Mouse (Mus musculus) embryonic stem cell, embryonic (primary cell): ENCODE measurements at regions not wholly inside any gene's neighbourhood (a gene's known extent, or its start where the extent isn't known, plus 50 kb on each side); places are given as distances from the start of the nearest gene placed in this dataset.

Experiments used
- CTCF ChIA-PET, 4 experiments: fragments of 300-600 bp in 2 of 4; fragments of 350-600 bp in 2 of 4; sonication (Branson Sonifier 250); formaldehyde crosslinking; loops; one replicate each; lab custom pipeline; 2022; ENCODE audit warnings: inconsistent platforms in 2 of 4; lab: Charles Lee
- POLR2A ChIA-PET, 4 experiments: fragments of 300-600 bp in 2 of 4; fragments of 350-600 bp in 2 of 4; sonication (Branson Sonifier 250); formaldehyde crosslinking; loops; one replicate each; lab custom pipeline; 2022; ENCODE audit warnings: antibody characterized with exemption in 4 of 4, inconsistent platforms in 1 of 4; lab: Charles Lee

- POLR2A ChIA-PET, result no interaction called here
Measured at GRCm38 (mm10) chr19:14847120-14847519, 249.3 kb upstream of the Tle4 start.

DNA sequence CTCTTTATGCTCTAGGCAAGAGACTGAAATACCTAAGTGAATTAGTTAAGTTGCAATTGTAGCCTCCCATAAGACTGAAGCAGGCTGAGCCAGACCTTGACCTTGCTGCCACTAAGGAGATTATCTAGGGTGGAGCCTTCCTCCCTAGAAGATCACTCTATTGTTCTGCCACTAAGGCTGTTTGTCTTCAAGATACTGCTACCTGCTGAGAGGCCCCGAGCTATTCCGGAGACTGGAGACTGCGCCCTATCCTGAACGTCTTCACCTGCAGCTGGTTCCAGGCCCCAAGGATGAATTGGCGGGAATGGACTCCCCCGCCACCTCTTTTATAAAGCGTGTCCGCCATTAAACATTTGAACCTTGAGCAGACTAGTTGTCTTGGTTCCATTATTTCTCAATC is 237.8 kb upstream of the Tle4 start:
- POLR2A ChIA-PET, result interaction anchor here (0.5 to 1.8 kb wide), 14 partner anchors 9 to 238 kb away, joined by 3 to 6 read pairs (median 4); partner anchors contain the start of gene Tle4 (in 3 of the 4)
- CTCF ChIA-PET, result interaction anchor here in 1 of 4 experiments (0.6 kb wide), 1 partner anchor 228 kb away, joined by 3 read pairs; no protein-coding TSS in a partner anchor

More at GRCm38 (mm10) chr19:14847120-14847519, 249.3 kb upstream of the Tle4 start:
- CTCF ChIA-PET, result no interaction called here

GRCm38 (mm10) chr19:14816354-14816753 is 218.5 kb upstream of the Tle4 start:
- ChIA-PET POLR2A (no interaction called here), CTCF (no interaction called here)

- CTCF ChIA-PET, result no interaction called here
- POLR2A ChIA-PET, result interaction anchor here in 1 of 4 experiments (1.1 kb wide), 1 partner anchor 67 kb away, joined by 3 read pairs; no protein-coding TSS in a partner anchor
Measured at GRCm38 (mm10) chr19:14806787-14807186, 208.9 kb upstream of the Tle4 start.

DNA sequence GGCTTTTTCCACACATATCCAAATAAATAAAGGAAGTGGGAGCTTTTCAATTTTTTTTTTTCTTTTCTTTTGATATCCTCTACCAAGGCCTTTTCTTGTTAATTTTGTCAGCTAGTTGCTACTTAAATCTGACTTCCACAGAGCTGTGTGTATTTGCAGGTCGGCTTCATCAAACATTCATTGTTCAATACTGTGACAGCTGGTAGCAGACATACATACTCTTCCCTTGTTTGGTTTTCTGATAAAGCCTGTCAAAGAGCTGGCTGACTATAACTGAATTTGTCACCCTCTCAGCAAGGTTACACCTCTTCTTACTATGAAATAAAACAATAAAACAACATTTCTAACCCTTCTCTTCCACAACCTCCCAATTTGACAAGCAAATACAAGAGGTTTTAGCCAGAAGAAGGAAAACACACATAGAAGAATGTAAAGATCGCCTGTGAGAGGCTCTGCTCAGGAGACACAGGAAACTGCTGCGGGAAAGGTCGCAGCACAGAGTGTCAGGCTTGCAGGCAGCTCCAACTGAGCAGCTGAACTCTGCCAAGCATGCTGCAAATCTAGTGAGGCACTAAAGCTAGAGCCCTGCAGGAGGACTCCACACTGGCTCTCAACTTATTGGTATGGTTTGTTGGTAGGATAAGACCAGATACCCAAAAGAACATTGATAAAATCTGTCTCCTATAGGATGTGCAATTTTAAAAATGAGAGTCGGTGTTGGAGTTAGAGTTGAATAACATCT is 205.2 kb upstream of the Tle4 start:
- CTCF ChIA-PET, result interaction anchor here in 1 of 4 experiments (0.6 kb wide), 1 partner anchor 231 kb away, joined by 3 read pairs; no protein-coding TSS in a partner anchor
- POLR2A ChIA-PET, result interaction anchor here in 1 of 4 experiments (0.6 kb wide), 1 partner anchor 119 kb away, joined by 3 read pairs; no protein-coding TSS in a partner anchor

DNA sequence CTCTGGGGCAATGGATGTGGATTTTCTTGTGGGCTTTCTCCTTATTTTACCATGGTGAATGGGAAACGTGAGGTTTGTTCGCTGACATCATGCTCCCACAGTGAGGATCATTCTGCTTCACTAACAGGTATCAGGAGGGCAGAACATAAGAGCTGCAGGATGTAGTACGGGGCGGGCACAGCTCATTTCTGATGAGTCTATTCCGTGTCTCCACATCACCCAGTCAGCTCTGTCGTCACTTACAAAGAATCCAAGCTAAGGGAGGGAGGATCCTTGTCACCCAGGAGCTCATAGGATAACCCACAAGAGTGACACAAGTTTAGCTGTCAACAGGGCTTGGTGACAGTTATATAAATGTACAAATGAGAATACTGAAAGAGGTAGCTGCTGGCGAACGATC is 203.8 kb upstream of the Tle4 start:
- ChIA-PET CTCF (no interaction called here), POLR2A (no interaction called here)

- CTCF ChIA-PET, result interaction anchor here in 1 of 4 experiments (0.7 to 1.0 kb wide), 2 partner anchors 34 to 79 kb away, joined by 3 to 7 read pairs; no protein-coding TSS in a partner anchor
Measured at GRCm38 (mm10) chr19:14799002-14799401, 201.2 kb upstream of the Tle4 start.

DNA sequence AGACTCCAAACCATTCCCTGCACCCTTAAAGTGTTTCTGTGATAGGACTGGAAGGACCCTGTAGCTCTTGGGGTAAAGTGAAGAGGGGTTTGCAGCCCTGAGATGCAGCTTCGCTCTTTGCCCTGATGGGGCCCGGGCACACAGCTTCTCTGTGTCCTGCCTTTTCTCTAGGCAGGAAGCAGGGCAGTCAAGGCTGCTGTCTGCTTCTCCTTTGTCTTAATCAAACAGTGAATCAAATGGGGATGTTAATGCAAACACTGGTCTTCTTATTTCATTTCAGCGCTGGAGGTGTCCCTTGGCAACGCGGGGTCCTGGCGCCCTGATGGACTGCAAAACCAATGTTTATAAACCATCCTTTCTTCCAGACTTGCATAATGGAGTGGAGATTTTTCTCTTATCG is 200.6 kb upstream of the Tle4 start:
- ChIA-PET CTCF (interaction anchor here in 2 of 4 experiments (0.6 to 1.0 kb wide), 3 partner anchors 35 to 220 kb away, joined by 3 to 7 read pairs (median 3); no protein-coding TSS in a partner anchor), POLR2A (interaction anchor here in 2 of 4 experiments (0.6 to 1.1 kb wide), 3 partner anchors 37 to 541 kb away, joined by 3 to 5 read pairs (median 3); no protein-coding TSS in a partner anchor)

More at GRCm38 (mm10) chr19:14799002-14799401, 201.2 kb upstream of the Tle4 start:
- POLR2A ChIA-PET, result interaction anchor here in 1 of 4 experiments (0.6 kb wide), 2 partner anchors 135 to 541 kb away, joined by 3 to 5 read pairs; no protein-coding TSS in a partner anchor

DNA sequence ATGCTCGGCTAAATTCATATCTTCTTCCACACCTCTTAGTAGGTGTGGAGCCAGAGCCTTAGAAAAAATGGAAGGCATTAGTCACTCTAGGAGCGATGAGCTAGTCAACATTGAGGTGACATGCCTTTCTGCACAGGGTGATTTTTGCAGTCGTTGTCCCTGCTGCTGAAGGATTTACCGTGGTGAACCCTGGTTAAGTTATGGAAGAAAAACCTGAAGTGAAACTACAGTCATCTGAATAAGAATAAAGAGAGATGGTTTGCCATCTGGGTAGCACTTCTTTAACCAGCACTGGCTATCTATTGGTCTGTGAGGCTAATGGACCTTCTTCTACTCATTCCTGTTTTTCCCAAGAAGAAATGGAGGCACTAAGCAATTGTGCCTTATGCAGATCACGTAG is 198.1 kb upstream of the Tle4 start:
- ChIA-PET CTCF (no interaction called here), POLR2A (interaction anchor here in 1 of 4 experiments (0.7 kb wide), 1 partner anchor 94 kb away, joined by 3 read pairs; no protein-coding TSS in a partner anchor)

DNA sequence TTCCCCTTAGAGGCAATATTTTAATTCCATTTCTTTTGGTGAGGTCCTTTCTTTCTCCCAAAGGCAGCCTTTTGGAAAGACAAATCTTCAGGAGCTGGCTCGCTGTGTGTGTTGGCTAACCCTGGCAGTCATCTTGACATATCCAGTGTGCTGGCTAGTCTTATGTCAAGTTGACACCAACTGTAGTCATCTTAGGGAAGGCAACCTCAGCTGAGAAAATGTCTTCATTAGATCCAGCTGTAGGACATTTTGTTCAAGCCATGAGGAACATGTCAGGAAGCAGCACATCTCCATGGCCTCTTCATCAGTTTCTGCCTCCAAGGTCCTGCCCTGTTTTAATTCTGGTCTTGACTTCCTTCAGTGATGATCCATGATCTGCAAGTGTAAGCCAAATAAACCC is 192.1 kb upstream of the Tle4 start:
- CTCF ChIA-PET, result no interaction called here
- POLR2A ChIA-PET, result no interaction called here

DNA sequence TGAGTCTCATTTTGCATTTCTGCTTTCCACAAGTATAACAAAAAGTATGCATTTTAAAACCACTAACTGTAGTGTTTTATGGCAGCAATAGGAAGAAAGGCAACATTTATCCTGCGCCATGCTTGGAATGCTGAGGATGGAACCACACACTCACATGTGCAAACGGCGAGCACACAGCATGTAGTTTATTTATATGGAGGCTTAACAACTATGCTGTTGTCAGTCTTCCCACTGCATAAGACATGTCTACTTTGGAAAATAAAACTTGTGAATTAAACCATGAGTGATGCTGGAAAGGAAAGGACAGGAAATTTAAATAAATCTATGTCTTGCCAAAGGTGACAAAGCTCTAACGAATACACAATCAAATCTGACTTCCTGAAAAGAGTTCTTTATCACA is 190.8 kb upstream of the Tle4 start:
- ChIA-PET CTCF (no interaction called here), POLR2A (no interaction called here)

DNA sequence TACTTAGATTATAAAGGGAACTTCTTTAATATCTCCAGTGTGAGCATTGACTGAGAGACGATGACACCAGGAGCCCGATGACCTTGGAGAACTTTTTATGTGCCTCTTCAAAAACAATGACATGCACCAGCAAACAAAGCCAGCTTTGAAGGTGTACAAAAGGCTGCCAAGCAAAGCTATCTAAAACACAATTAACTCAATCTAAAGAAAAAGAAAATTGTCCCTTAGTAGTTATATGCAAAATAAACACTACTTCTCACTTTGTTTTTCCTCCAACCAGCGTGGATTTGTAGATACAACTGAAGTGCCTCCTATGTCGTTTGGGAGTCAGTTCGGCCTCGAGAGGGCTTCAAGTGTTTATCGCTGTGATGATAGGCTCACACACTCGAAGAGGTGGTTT is 189.0 kb upstream of the Tle4 start:
- ChIA-PET CTCF (no interaction called here), POLR2A (interaction anchor here in 2 of 4 experiments (1.2 to 1.3 kb wide), 2 partner anchors 13 to 188 kb away, joined by 3 read pairs; no protein-coding TSS in a partner anchor)

DNA sequence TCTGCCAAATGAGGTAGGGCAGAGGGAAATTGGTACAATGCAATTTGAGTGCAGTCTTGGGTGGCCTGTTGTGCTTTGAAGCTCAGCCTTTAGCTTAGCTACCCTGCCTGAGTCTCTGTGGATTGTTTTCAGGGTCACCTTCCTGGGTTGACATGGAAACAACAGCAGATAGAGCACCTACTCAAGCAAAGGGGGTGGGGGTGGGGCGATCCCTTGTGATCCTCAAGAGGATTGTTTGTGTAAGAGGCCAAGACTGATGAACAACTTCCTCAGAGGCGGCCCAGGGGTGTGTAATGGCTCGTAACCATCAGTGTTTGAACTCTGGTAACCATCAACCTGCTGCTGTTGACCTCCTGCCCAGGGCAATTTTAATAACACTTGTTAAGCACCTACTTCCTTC is 187.8 kb upstream of the Tle4 start:
- POLR2A ChIA-PET, result interaction anchor here in 2 of 4 experiments (0.5 to 2.0 kb wide), 7 partner anchors 11 to 189 kb away, joined by 3 to 8 read pairs (median 4); partner anchors contain the start of gene Tle4 (in 1 of the 2)
- CTCF ChIA-PET, result interaction anchor here in 1 of 4 experiments (0.6 kb wide), 1 partner anchor 269 kb away, joined by 3 read pairs; no protein-coding TSS in a partner anchor

GRCm38 (mm10) chr19:14777709-14778108 is 179.9 kb upstream of the Tle4 start:
- ChIA-PET POLR2A (interaction anchor here in 1 of 4 experiments (1.1 kb wide), 1 partner anchor 114 kb away, joined by 3 read pairs; no protein-coding TSS in a partner anchor), CTCF (no interaction called here)

DNA sequence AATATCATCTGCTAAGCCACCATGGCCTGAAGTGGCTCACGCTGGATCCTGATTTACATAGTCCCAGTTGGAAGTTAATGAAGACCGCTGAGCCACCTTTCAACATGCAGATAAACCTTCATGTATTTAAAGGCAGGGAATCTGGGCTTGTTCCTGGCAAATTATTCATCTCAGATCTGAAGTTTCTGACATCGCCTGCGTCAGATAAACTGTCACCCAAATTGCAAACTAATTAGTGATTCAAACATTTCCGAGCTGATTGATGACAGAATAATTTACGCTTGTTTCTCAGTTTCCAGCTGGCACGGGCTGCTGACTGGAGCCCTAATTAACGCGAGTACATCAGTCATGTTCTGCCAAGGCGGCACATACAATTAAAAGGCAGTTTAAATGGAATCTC is 179.3 kb upstream of the Tle4 start:
- POLR2A ChIA-PET, result interaction anchor here in 1 of 4 experiments (1.1 kb wide), 1 partner anchor 113 kb away, joined by 3 read pairs; no protein-coding TSS in a partner anchor
- CTCF ChIA-PET, result no interaction called here

DNA sequence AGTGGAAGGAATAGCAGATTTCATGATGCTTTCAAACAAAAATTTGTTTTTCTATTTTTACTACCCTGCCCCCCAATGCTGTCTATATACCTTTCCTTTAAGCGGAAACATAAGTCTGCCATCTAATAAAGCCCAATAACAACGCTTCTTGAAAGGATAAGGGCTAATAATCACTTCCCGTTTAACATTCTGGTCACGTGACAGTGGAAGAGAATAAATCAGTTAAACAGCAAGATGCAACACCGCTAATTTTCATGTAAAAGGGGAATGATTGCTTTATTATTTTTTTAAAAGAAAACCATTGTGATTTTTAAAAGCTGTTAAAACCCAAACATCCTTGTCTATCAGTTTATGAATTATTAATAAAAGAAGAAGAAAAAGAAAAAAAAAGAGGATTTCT is 178.9 kb upstream of the Tle4 start:
- CTCF ChIA-PET, result no interaction called here
- POLR2A ChIA-PET, result interaction anchor here in 1 of 4 experiments (1.1 kb wide), 1 partner anchor 113 kb away, joined by 3 read pairs; no protein-coding TSS in a partner anchor

GRCm38 (mm10) chr19:14772794-14773193 is 174.9 kb upstream of the Tle4 start:
- CTCF ChIA-PET, result no interaction called here
- POLR2A ChIA-PET, result no interaction called here

- ChIA-PET CTCF (no interaction called here), POLR2A (interaction anchor here in 1 of 4 experiments (0.6 kb wide), 1 partner anchor 136 kb away, joined by 3 read pairs; no protein-coding TSS in a partner anchor)
Measured at GRCm38 (mm10) chr19:14752646-14753045, 154.8 kb upstream of the Tle4 start.

DNA sequence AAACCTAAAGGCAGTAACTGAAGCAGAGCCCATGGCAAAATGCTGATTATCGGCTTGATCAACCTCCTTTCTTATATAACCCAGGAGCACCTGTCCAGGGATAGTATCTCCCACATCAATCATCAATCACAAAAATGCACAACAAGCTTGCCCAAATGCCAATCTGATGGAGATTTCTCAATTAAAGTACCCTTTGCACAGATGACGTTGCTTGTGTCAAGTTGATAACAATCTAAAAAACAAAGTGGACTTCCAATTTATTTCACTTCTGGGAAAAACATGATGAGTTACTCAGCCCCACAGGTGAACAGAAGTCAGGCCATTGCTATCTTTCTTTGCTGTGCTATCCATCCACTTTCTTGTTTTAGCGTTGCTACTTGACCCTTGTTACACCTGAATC is 144.5 kb upstream of the Tle4 start:
- ChIA-PET CTCF (no interaction called here), POLR2A (interaction anchor here in 1 of 4 experiments (0.7 kb wide), 1 partner anchor 562 kb away, joined by 3 read pairs; no protein-coding TSS in a partner anchor)
